In the genomic region with DNA sequence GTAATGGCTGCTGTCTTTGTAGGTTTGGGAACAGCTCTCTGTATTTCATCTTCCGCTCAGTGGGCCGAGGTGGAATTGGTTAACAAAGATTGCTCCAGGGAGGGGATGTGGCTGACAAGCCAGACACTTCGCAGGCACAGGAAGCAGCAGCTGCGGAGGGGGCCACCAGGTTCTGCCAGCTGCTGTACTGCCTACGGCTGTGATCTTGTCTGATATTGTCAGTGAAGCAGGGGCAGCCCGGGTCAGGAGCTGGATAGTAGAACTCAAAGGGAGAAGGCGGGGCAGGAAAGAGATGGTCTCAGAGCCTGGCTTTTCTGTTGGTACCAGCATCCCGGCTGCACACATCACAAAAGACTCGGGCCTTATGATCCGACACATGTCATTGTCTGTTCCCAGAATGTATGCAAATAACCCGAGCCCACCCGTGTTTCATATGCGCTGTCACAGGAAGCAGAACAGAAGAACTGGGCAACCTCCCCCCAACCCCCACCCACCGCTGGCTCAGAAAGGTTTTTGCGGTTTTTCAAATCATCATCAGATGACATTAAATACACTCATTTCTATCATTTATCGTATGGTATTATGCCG, we compare ENCODE assay signal across 8 mouse cellular contexts. TPM values are rescaled to one million over a fixed set of nuclear protein-coding genes. Genes with fewer than 3 reads are reported as not detected.
DNase-seq lines count a peak whose midpoint lies in the region; ATAC-seq and TF ChIP-seq lines count a peak whose summit lies in the region.
"Had no signal": no experiment of that assay in that cellular context is flagged by ENCODE, and none has a peak within 500 bp of the region (broad histone marks: within the 10 kb centered on the region; RNA-seq: fewer than 3 reads in every experiment).

No protein-coding gene starts in this region.

- 44% methylated on average over 17 of the region's 17 CpGs for WGBS in lung, postnatal 0 days
- 24% methylated on average over 17 of the region's 17 CpGs for WGBS in hindbrain, embryonic 12.5 days
- WGBS in midbrain, postnatal 0 days, result 15% methylated on average over 17 of the region's 17 CpGs

- TF ChIP-seq CTCF in lung, postnatal 0 days (IDR thresholded peaks at IDR 0.05), result no peak
- TF ChIP-seq CTCF in midbrain, postnatal 0 days (IDR thresholded peaks at IDR 0.05), result no peak

- H3K27me3 ChIP-seq in lung, postnatal 0 days (replicated peaks; ENCODE audit: insufficient read depth, low read length), result no peaks in the 10 kb centered on the region
- peaks cover 26% of the 10 kb centered on the region for H3K27me3 ChIP-seq in hindbrain, embryonic 12.5 days
- H3K27me3 ChIP-seq in midbrain, postnatal 0 days (ENCODE audit: insufficient read depth, low read length), result no peaks in the 10 kb centered on the region

- H3K9ac ChIP-seq in lung, postnatal 0 days (replicated peaks; ENCODE audit: low read depth), result no peak overlapping the region
- H3K9ac ChIP-seq in hindbrain, embryonic 12.5 days, result peak overlapping the region; percentile 20
- peak overlapping the region; percentile 39 for H3K9ac ChIP-seq in midbrain, postnatal 0 days (replicated peaks; ENCODE audit: low read length, poor library complexity, severe bottlenecking)

- no peaks in the 10 kb centered on the region for H3K4me1 ChIP-seq in lung, postnatal 0 days (ENCODE audit: insufficient read depth, low read depth, low read length)
- peaks cover 62% of the 10 kb centered on the region for H3K4me1 ChIP-seq in hindbrain, embryonic 12.5 days
- H3K4me1 ChIP-seq in midbrain, postnatal 0 days (ENCODE audit: insufficient read depth, low read length), result peaks cover 24% of the 10 kb centered on the region

- intact Hi-C loops in gastrocnemius, postnatal 36 days (cut with DNase I), result no loop called here

- peak; percentile 40 for DNase-seq in lung, postnatal 10 days
- no peak for DNase-seq in lung, postnatal 0 days (ENCODE audit: low spot score)
- peak; percentile 76 for DNase-seq in embryo, embryonic 10 days (ENCODE audit: low spot score)
- peak; percentile 64 for DNase-seq in midbrain, postnatal 0 days (ENCODE audit: low spot score)
- DNase-seq in thymus, postnatal 14 days, result peak; percentile 92
- DNase-seq in gastrocnemius, postnatal 36 days, result no peak

- TF ChIP-seq EP300 in lung, postnatal 0 days (IDR thresholded peaks at IDR 0.05), result no peak

- no peaks in the 10 kb centered on the region for H3K9me3 ChIP-seq in lung, postnatal 0 days (ENCODE audit: low read length)
- H3K9me3 ChIP-seq in hindbrain, embryonic 12.5 days (replicated peaks), result no peaks in the 10 kb centered on the region
- no peaks in the 10 kb centered on the region for H3K9me3 ChIP-seq in midbrain, postnatal 0 days (ENCODE audit: low read length)

- no peak overlapping the region for H3K4me3 ChIP-seq in lung, postnatal 0 days (ENCODE audit: low read depth, low read length)
- H3K4me3 ChIP-seq in hindbrain, embryonic 12.5 days, result no peak overlapping the region
- H3K4me3 ChIP-seq in midbrain, postnatal 0 days (ENCODE audit: low read depth, low read length), result no peak overlapping the region
- H3K4me3 ChIP-seq: erythroblast, embryonic 14.5 days had no signal

- no peak overlapping the region for H3K27ac ChIP-seq in lung, postnatal 0 days (ENCODE audit: low read length)
- H3K27ac ChIP-seq in hindbrain, embryonic 12.5 days, result peak overlapping the region; percentile 87
- H3K27ac ChIP-seq in midbrain, postnatal 0 days (ENCODE audit: low read depth, low read length), result peak overlapping the region; percentile 55; the same call in 1 of the 2 replicates

- H3K4me2 ChIP-seq in lung, postnatal 0 days (replicated peaks; ENCODE audit: low read depth, low read length), result no peak overlapping the region
- H3K4me2 ChIP-seq in hindbrain, embryonic 12.5 days (replicated peaks), result peak overlapping the region; percentile 17; the same call in 1 of the 2 replicates
- H3K4me2 ChIP-seq in midbrain, postnatal 0 days (ENCODE audit: low read depth, low read length, poor library complexity, severe bottlenecking), result 0 out of 2 replicates have a peak overlapping the region, but pooled peaks have one; percentile 12

- H3K36me3 ChIP-seq in lung, postnatal 0 days (ENCODE audit: insufficient read depth, low read length), result no peaks in the 10 kb centered on the region
- no peaks in the 10 kb centered on the region for H3K36me3 ChIP-seq in hindbrain, embryonic 12.5 days
- H3K36me3 ChIP-seq in midbrain, postnatal 0 days (ENCODE audit: insufficient read depth, low read length), result no peaks in the 10 kb centered on the region

- no peak for ATAC-seq in lung, postnatal 0 days
- peak; percentile 76 for ATAC-seq in hindbrain, embryonic 12.5 days (ENCODE audit: low FRiP score)
- ATAC-seq in midbrain, postnatal 0 days (ENCODE audit: low FRiP score), result peak; percentile 44; the same call in 1 of the 2 replicates

RNA-seq across cellular contexts. Expression of gene Pipox, which starts 6.4 kb away (rescaled TPM):
- polyA plus RNA-seq in lung, postnatal 0 days (2015; fragmentation: Nextera tagmentation; extraction: Ambion mirVana), result 0.23 and 0.40 TPM in 2 replicates
- 5.0 and 7.1 TPM in 2 replicates for polyA plus RNA-seq in hindbrain, embryonic 12.5 days (2016; fragmentation: Nextera tagmentation; extraction: Ambion mirVana)
- 3.4 and 3.6 TPM in 2 replicates for total RNA-seq in midbrain, postnatal 0 days (2014; rRNA removed)
- 3.8 and 5.1 TPM in 2 replicates for polyA plus RNA-seq in midbrain, postnatal 0 days (2015; fragmentation: Nextera tagmentation; extraction: Ambion mirVana)
- total RNA-seq in gastrocnemius, postnatal 36 days (2021), result not detected
- polyA plus RNA-seq: erythroblast, embryonic 14.5 days had no signal

RNA-seq across cellular contexts. Expression of gene Sez6, which starts 43.1 kb away (rescaled TPM):
- polyA plus RNA-seq in lung, postnatal 0 days (2015; fragmentation: Nextera tagmentation; extraction: Ambion mirVana), result 0.04 and 0.06 TPM in 2 replicates
- 47.3 and 48.7 TPM in 2 replicates for polyA plus RNA-seq in hindbrain, embryonic 12.5 days (2016; fragmentation: Nextera tagmentation; extraction: Ambion mirVana)
- 160 and 173 TPM in 2 replicates for total RNA-seq in midbrain, postnatal 0 days (2014; rRNA removed)
- polyA plus RNA-seq in midbrain, postnatal 0 days (2015; fragmentation: Nextera tagmentation; extraction: Ambion mirVana), result 121 and 125 TPM in 2 replicates
- total RNA-seq in gastrocnemius, postnatal 36 days (2021), result under 1 TPM in 1 of 2 experiments, not detected in 1; 0.10 TPM
- polyA plus RNA-seq: erythroblast, embryonic 14.5 days had no signal

Comparison
In these comparisons a context has a peak if more than half of its experiments do, and no peak if none do; other contexts are left out.
1. DNase-seq: peak in lung, postnatal 10 days (single experiment), embryo, embryonic 10 days (single experiment), midbrain, postnatal 0 days (single experiment) and thymus, postnatal 14 days (single experiment); none in lung, postnatal 0 days (single experiment) and gastrocnemius, postnatal 36 days (0 of 2).
2. RNA of gene Sez6, which starts 43.1 kb away (polyA plus RNA-seq): 121 to 125 TPM in midbrain, postnatal 0 days and 47.3 to 48.7 TPM in hindbrain, embryonic 12.5 days; 0.04 to 0.06 TPM in lung, postnatal 0 days; every median in the first group is over 10 times any median in the second.